Mouse (Mus musculus): Measurements from ENCODE around the gene Exosc5.

- no peak for TF ChIP-seq CTCF (IDR thresholded peaks at IDR 0.05; ENCODE audit: low read depth, low read length)
- TF ChIP-seq POLR2AphosphoS5 (IDR thresholded peaks at IDR 0.05; ENCODE audit: insufficient replicate concordance, low read depth, low read length), result no peak
- TF ChIP-seq GATA1 (IDR thresholded peaks at IDR 0.05; ENCODE audit: borderline replicate concordance, low read length), result no peak
- no peak for TF ChIP-seq TAL1 (conservative IDR thresholded peaks at IDR 0.05; ENCODE audit: low read depth, low read length)
These were observed 32.2 kb upstream of the Exosc5 start, which contains the start of gene B3gnt8 for GRCm38 (mm10) chr7:25626509-25627430.

All from G1E (cell line).